Mouse (Mus musculus): ENCODE results near the gene Porcn.

- TF ChIP-seq CTCF (IDR thresholded peaks at IDR 0.05; ENCODE audit: borderline replicate concordance, control insufficient read depth, extremely low read depth, insufficient read depth, low read length, poor library complexity) (no peak), POLR2A (IDR thresholded peaks at IDR 0.05; ENCODE audit: control insufficient read depth, extremely low read depth, insufficient read depth, low read length, poor library complexity) (no peak)
Measured at GRCm38 (mm10) chrX:8218114-8218513, 11.8 kb upstream of the Porcn start.
